Mouse (Mus musculus) G1E (cell line): ENCODE results near the gene Gm3776.
"Not testable (repeated sequence)": the region's sequence is repeated elsewhere in the genome, so short reads cannot be mapped to it uniquely, and the experiment has no call there.

Experiments
- CTCF ChIP-seq: IDR thresholded peaks from 2 replicates; pipeline ENCODE4 v1.5.1; 2012; ENCODE audit warnings: low read depth, low read length, inconsistent platforms, mixed read lengths
- GATA1 ChIP-seq: IDR thresholded peaks from 2 replicates; pipeline ENCODE4 v1.6.1; 2012; ENCODE audit warnings: borderline replicate concordance, low read length, inconsistent platforms, mixed read lengths
- POLR2AphosphoS5 ChIP-seq: IDR thresholded peaks from 2 replicates; pipeline ENCODE4 v1.6.1; 2012; ENCODE audit warnings: low read depth, low read length, inconsistent platforms; ENCODE audit not compliant: insufficient replicate concordance

DNA sequence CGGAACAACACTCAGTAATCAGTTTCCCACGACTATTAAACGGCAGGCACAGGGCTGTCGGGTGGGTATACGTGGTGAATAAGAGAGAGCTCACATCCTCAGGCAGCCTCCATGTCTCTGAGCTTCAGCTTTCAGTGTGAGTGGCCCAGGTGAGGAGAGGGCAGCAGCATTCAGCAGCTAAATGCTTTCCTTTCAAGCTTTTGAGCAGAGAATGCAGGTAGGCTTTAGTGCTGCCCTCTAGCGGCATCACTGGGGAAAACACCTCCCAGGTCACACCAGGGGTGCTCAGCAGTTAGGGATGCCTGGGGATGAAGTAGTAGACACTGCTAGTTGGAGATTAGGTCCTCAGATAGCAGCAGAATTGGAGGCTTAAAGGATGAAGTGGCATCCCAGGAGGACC, 2.8 kb downstream of the Gm3776 start:
- not testable (repeated sequence) for TF ChIP-seq CTCF, POLR2AphosphoS5, GATA1
